In the genomic region with DNA sequence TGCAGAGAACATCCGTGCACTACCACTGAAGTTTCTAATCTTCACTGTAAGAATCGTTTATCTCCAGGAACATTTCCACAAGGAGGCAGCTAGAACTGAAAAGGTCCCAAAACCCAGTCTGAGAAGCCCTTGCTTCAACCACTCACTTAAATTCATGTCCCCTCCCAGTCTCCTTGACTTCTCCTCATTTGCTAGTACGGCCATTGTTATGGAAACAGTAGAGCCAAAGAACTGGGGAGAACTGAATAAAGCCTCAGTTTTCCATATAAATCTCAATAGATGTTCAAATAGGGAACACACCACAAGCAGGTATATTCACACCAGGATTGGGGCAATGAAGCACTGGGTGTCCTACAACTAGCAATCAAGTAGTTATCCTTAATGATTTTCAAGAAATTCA, we compare ENCODE assay signal across 33 mouse cellular contexts. TPM values are rescaled to one million over a fixed set of nuclear protein-coding genes. Genes with fewer than 3 reads are reported as not detected.
"Had no signal": no experiment of that assay in that cellular context is flagged by ENCODE, and none has a peak within 500 bp of the region (broad histone marks: within the 10 kb centered on the region; RNA-seq: fewer than 3 reads in every experiment).

No protein-coding gene starts in this region.

- H3K27me3 ChIP-seq: limb, embryonic 12.5 days; limb, embryonic 13.5 days; limb, embryonic 15.5 days; liver, embryonic 12.5 days; liver, embryonic 13.5 days; liver, embryonic 15.5 days; lung, embryonic 15.5 days; megakaryocyte, embryonic 14.5 days; midbrain, embryonic 12.5 days; midbrain, embryonic 13.5 days; midbrain, embryonic 15.5 days; neural tube, embryonic 12.5 days had no signal

- ATAC-seq: liver, embryonic 12.5 days; liver, postnatal 0 days; lung, postnatal 0 days; midbrain, embryonic 13.5 days; midbrain, embryonic 15.5 days; midbrain, embryonic 16.5 days had no signal

- H3K36me3 ChIP-seq: limb, embryonic 10.5 days; limb, embryonic 12.5 days; limb, embryonic 13.5 days; limb, embryonic 15.5 days; liver, embryonic 12.5 days; liver, embryonic 13.5 days; liver, embryonic 15.5 days; lung, embryonic 15.5 days; midbrain, embryonic 10.5 days; midbrain, embryonic 12.5 days; midbrain, embryonic 13.5 days; midbrain, embryonic 15.5 days; neural tube, embryonic 12.5 days had no signal

- H3K27ac ChIP-seq: limb, embryonic 10.5 days; limb, embryonic 12.5 days; limb, embryonic 13.5 days; limb, embryonic 15.5 days; liver, embryonic 12.5 days; liver, embryonic 13.5 days; liver, embryonic 14.5 days; liver, embryonic 15.5 days; lung, embryonic 15.5 days; macrophage; midbrain, embryonic 10.5 days; midbrain, embryonic 12.5 days; midbrain, embryonic 13.5 days; midbrain, embryonic 15.5 days; neural tube, embryonic 12.5 days had no signal

- H3K9me3 ChIP-seq: limb, embryonic 10.5 days; limb, embryonic 12.5 days; limb, embryonic 13.5 days; limb, embryonic 15.5 days; liver, embryonic 12.5 days; liver, embryonic 13.5 days; liver, embryonic 15.5 days; lung, embryonic 15.5 days; megakaryocyte, embryonic 14.5 days; midbrain, embryonic 10.5 days; midbrain, embryonic 12.5 days; midbrain, embryonic 13.5 days; midbrain, embryonic 15.5 days; neural tube, embryonic 12.5 days had no signal

- DNase-seq: left cerebral cortex, postnatal 4 days; liver; liver, embryonic 13.5 days; liver, postnatal 0 days; lung, adult 18-20 months; lung, adult 2 months; lung, embryonic 14.5 days; lung, postnatal 10 days; lung, postnatal 14 days; lung, postnatal 36 days; lung, postnatal 4 days; midbrain, embryonic 14.5 days had no signal

- H3K9ac ChIP-seq: limb, embryonic 12.5 days; limb, embryonic 13.5 days; limb, embryonic 15.5 days; liver, embryonic 12.5 days; liver, embryonic 13.5 days; liver, embryonic 14.5 days; liver, embryonic 15.5 days; liver, postnatal 0 days; lung, embryonic 14.5 days; lung, embryonic 15.5 days; midbrain, embryonic 12.5 days; midbrain, embryonic 13.5 days; midbrain, embryonic 15.5 days; neural tube, embryonic 12.5 days had no signal

- H3K4me1 ChIP-seq: limb, embryonic 10.5 days; limb, embryonic 12.5 days; limb, embryonic 13.5 days; limb, embryonic 15.5 days; liver, embryonic 12.5 days; liver, embryonic 13.5 days; liver, embryonic 15.5 days; lung, embryonic 15.5 days; megakaryocyte, embryonic 14.5 days; midbrain, embryonic 12.5 days; midbrain, embryonic 13.5 days; midbrain, embryonic 15.5 days; neural tube, embryonic 12.5 days had no signal

- H3K4me3 ChIP-seq: limb, embryonic 10.5 days; limb, embryonic 12.5 days; limb, embryonic 13.5 days; limb, embryonic 15.5 days; liver, embryonic 12.5 days; liver, embryonic 13.5 days; liver, embryonic 15.5 days; lung, embryonic 15.5 days; megakaryocyte, embryonic 14.5 days; midbrain, embryonic 10.5 days; midbrain, embryonic 12.5 days; midbrain, embryonic 13.5 days; midbrain, embryonic 15.5 days; myocyte; neural tube, embryonic 12.5 days had no signal

- H3K4me2 ChIP-seq: limb, embryonic 12.5 days; limb, embryonic 13.5 days; limb, embryonic 15.5 days; liver, embryonic 11.5 days; liver, embryonic 12.5 days; liver, embryonic 13.5 days; liver, embryonic 15.5 days; lung, embryonic 14.5 days; lung, embryonic 15.5 days; midbrain, embryonic 11.5 days; midbrain, embryonic 12.5 days; midbrain, embryonic 13.5 days; midbrain, embryonic 15.5 days; neural tube, embryonic 12.5 days had no signal

RNA-seq across cellular contexts. Expression of gene Pak7, which starts 12.4 kb away (rescaled TPM):
- polyA plus RNA-seq: liver, adult 2 months; liver, postnatal 0 days; macrophage; myocyte had no signal
